Mouse (Mus musculus) heart, embryonic 12.5 days (tissue): Measurements from ENCODE around the gene Mbnl2. TPM values are rescaled to one million over a fixed set of nuclear protein-coding genes. Genes with fewer than 3 reads are reported as not detected.

Source experiments
- ATAC-seq: fragments of 200-750 bp; cut with Nextera tagmentation; 2 replicates; pipeline ENCODE4 v1.8.0; 2017; ENCODE audit warnings: moderate TSS enrichment, moderate library complexity; ENCODE audit not compliant: insufficient number of reproducible peaks, low FRiP score
- H3K27ac ChIP-seq: fragments of 300-500 bp; sonication (generic); 2 replicates; pipeline ENCODE4 v1.5.1; 2016; ENCODE audit warnings: mild to moderate bottlenecking, moderate library complexity; ENCODE audit not compliant: poor library complexity, severe bottlenecking
- H3K27me3 ChIP-seq: fragments of 300-500 bp; sonication (generic); replicated peaks from 2 replicates; pipeline ENCODE4 v1.6.1; 2016; ENCODE audit warnings: mild to moderate bottlenecking, moderate library complexity
- H3K36me3 ChIP-seq: fragments of 300-500 bp; sonication (generic); 2 replicates; pipeline ENCODE4 v1.6.1; 2016; ENCODE audit warnings: mild to moderate bottlenecking, moderate library complexity
- H3K4me1 ChIP-seq: fragments of 300-500 bp; sonication (generic); replicated peaks from 2 replicates; pipeline ENCODE4 v1.6.1; 2016; ENCODE audit warnings: mild to moderate bottlenecking
- H3K4me2 ChIP-seq: fragments of 300-500 bp; sonication (generic); 2 replicates; pipeline ENCODE4 v1.6.1; 2016; ENCODE audit warnings: mild to moderate bottlenecking, moderate library complexity
- H3K4me3 ChIP-seq: fragments of 300-500 bp; sonication (generic); 2 replicates; pipeline ENCODE4 v1.5.1; 2016; ENCODE audit warnings: mild to moderate bottlenecking
- H3K9ac ChIP-seq: fragments of 300-500 bp; sonication (generic); 2 replicates; pipeline ENCODE4 v1.6.1; 2016; ENCODE audit warnings: mild to moderate bottlenecking, moderate library complexity
- H3K9me3 ChIP-seq: fragments of 300-500 bp; sonication (generic); replicated peaks from 2 replicates; pipeline ENCODE4 v1.6.1; 2016; ENCODE audit warnings: mild to moderate bottlenecking, moderate library complexity
- WGBS: fragments of 180-500 bp; shearing (Covaris S2); methylation state at CpG from one replicate; pipeline ENCODE4 v1.1.7; 2016; 5-methylcytosine and 5-hydroxymethylcytosine counted together
- polyA plus RNA-seq: library from polyadenylated mRNA; unstranded; fragments of >200 nt; fragmentation: Nextera tagmentation; extraction: Ambion mirVana; gene quantifications from 2 replicates; pipeline ENCODE4 v1.2.1, GENCODE M21; 2016

Gene Mbnl2
- polyA plus RNA-seq, 1 experiment from 2014 or later: 108 TPM

DNA sequence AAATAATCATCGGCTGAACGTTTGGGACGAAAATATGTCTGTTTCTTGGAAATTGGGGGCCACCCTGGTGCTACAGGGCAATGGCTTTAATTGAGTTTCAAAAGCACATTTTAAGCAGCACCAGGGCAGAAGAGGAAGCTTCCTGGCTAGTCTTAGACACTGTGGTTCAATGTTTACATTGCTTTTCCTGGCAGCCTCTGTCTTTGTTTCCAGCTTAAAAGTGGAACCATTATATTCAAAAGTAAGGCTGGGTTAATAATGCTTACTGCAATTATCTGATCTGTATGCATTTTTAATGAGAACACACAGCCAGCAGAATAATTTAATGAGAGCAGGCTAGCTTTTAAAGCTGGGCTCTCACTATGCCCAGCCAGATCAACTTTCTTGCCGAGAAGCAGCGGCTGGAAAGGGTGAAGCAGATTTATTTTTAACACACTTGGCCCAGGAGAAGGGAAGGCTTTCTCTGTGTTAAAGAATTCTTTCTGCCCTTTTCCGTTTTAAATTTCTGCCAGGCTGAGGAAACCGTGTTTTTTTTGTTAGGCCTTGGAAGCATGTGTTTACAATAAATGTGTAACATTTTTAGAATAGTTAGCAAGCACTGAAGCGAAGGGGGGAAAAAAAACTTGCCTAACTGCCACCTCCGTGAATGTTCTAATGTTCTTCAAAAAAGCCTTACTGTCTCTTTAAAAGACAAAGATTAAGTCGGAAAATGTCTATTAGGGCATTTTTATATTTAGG, 1.0 kb downstream of the Mbnl2 start:
- no peaks in the 10 kb centered on the region for H3K36me3 ChIP-seq
- peaks cover 52% of the 10 kb centered on the region for H3K4me1 ChIP-seq
- H3K4me3 ChIP-seq: peak overlapping the region; percentile 81
- no peak for ATAC-seq
- WGBS: 9% methylated on average over 10 of the region's 10 CpGs
- H3K4me2 ChIP-seq: peak overlapping the region; percentile 99
- H3K9me3 ChIP-seq: no peaks in the 10 kb centered on the region
- no peaks in the 10 kb centered on the region for H3K27me3 ChIP-seq
- H3K27ac ChIP-seq: peak overlapping the region; percentile 99
- peak overlapping the region; percentile 93 for H3K9ac ChIP-seq

DNA sequence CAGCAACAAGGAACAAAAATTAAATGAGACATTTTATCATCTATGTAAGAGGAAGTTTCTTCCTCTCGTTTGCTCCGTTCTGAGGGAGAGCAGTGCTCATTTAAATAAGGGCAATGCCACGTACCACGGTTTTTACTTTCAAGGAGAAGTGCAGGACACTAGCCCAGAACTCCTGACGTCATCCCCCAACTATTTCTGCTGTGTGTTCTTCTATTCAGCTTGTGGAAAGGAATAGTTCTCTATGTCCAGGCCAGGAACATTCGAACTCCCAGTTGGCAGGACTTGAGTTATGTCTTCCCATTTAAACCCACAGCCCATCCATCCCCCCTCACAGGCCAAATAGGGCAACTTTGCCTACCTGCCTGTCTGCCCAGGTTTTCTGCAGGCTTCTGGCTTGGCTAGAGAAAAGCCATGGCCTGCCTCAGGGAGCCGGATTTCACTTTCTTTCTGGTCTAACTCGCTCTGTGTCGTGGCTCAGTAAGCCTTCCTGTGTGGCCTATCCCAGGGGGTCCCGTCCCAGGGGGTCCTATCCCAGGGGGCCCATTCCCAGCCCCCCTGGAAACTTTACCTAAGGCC, 1.7 kb downstream of the Mbnl2 start:
- 8% methylated on average over 10 of the region's 10 CpGs for WGBS
- Histone ChIP-seq H3K4me1 (peaks cover 54% of the 10 kb centered on the region), H3K9me3 (no peaks in the 10 kb centered on the region)

DNA sequence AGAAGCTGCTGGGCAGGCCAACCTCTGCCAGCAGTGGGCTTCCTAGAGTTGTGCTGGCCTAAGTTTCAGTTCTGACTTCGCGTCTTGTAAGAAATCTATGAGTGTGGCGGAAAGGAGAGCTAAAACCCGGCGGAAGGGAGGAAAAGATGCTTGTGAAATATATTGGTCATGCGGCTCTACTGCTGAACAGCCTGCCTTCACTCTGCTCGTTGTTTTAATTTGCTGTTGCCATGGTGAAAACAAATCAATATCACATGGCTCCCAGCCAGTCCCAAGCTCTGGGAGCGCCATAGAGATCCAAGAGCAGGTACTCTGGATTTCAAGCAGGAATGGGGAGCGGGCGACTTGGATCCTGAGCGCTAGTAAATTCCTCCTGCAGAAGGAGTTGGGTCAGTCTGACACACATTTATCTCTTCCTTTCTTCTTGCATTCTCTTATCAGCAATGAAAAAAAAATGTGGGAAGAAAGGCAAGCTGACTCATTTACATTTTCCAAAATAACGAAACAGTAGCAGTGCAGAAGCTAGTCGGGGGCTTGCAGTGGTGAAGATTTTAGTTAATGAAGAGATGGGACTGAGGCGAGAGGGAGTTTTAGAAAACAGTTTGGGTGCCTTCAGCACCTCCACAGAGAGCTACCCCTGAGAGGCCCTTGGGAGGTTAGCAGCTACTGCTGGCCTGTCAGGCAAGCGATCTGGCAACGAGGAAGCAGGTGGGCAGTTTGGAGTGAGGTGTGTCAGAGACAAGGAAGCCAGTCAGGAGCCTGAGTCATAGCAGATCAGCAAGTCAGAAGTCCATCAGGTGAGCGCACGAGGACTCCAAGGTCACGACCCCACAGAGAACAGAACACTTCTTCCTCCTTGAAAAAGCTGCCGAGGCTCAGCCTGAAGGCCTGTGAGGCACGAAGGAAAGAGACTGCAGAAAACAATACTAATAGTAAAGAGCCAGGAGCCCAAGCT, 3.1 kb downstream of the Mbnl2 start:
- 16% methylated on average over 21 of the region's 21 CpGs for WGBS
- Histone ChIP-seq H3K27me3 (no peaks in the 10 kb centered on the region), H3K4me1 (peaks cover 60% of the 10 kb centered on the region), H3K9ac (peak overlapping the region; percentile 93), H3K36me3 (0 out of 2 replicates have a peak, but pooled peaks cover under 1% of the 10 kb centered on the region), H3K9me3 (no peaks in the 10 kb centered on the region), H3K4me3 (peak overlapping the region; percentile 81), H3K27ac (peak overlapping the region; percentile 99), H3K4me2 (peak overlapping the region; percentile 99)
- ATAC-seq: no peak

More for the DNA sequence above, 1.7 kb downstream of the Mbnl2 start:
- Histone ChIP-seq H3K9ac (peak overlapping the region; percentile 93), H3K36me3 (no peaks in the 10 kb centered on the region), H3K27me3 (no peaks in the 10 kb centered on the region), H3K27ac (peak overlapping the region; percentile 99), H3K4me3 (peak overlapping the region; percentile 81), H3K4me2 (peak overlapping the region; percentile 99)
- ATAC-seq: 0 out of 2 replicates have a peak, but pooled peaks have one; percentile 20

DNA sequence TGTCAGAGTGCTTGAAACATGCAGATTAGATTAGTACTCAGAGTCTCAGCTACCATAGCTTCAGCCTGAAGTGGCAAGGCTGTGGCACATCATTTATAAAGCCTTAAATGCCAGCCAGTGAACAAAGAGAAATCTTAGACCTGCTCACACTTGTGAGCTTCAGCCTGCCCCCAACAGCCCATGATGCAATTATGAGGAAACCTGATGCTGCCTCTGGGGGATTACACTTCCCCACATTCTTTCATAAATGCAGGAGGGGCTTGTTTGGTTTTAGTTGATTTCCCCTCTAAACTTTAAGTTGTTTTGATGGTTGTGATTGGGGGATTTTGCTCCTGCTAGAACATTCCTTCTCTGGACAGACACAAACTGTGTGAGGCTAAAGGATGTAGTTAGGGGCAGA, 4.7 kb downstream of the Mbnl2 start:
- Histone ChIP-seq H3K4me1 (peaks cover 69% of the 10 kb centered on the region), H3K36me3 (0 out of 2 replicates have a peak, but pooled peaks cover 7% of the 10 kb centered on the region), H3K4me2 (no peak overlapping the region; the same call in 1 of the 2 replicates), H3K9me3 (no peaks in the 10 kb centered on the region), H3K9ac (peak overlapping the region; percentile 50; the same call in 1 of the 2 replicates), H3K27ac (peak overlapping the region; percentile 32), H3K27me3 (no peaks in the 10 kb centered on the region), H3K4me3 (no peak overlapping the region)
- no peak for ATAC-seq

DNA sequence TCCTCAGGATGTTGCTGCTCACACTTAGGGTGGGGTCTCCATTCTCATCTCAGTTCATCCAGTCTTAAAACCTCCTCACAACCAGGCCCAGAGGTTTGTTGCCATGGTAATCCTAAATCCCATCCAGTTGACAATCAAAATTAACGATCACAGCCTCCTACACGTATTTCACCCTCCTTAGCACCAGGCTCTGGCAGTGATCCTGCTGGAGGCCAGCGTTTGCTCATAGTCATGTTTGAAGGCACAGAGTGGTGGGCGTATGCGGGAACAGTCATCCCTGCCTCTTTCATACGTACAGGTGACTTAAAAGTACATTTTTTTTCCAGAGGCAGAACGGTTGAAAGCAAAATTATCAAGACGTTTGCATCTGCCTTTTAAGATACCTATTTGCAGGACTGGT, 8.3 kb downstream of the Mbnl2 start:
- no peak overlapping the region for H3K27ac ChIP-seq
- WGBS: 79% methylated on average over 8 of the region's 8 CpGs
- no peak for ATAC-seq

DNA sequence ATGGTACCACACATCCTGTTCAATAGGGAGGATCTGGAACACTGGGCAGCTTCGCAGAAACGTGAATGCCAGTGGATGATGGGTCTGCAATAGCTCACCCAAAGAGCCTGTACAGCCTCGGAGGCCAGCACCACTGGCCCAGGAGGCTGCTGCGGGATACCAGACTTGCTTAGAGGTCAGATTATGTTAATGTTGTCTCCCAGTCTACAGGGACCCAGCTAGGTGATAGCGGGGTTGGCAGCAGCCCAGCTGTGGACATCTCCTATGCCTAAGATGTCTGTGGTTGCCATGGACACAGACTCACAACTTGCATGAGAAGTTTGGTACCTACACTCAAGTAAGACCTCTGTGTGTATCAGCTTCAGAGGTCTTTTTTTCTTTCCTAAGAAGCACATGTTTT, 9.0 kb downstream of the Mbnl2 start:
- ATAC-seq: no peak
- no peaks in the 10 kb centered on the region for H3K27me3 ChIP-seq
- H3K27ac ChIP-seq: no peak overlapping the region
- H3K9ac ChIP-seq: no peak overlapping the region
- peaks cover 90% of the 10 kb centered on the region for H3K4me1 ChIP-seq
- 68% methylated on average over 5 of the region's 5 CpGs for WGBS
- no peak overlapping the region for H3K4me3 ChIP-seq
- H3K9me3 ChIP-seq: no peaks in the 10 kb centered on the region
- no peak overlapping the region for H3K4me2 ChIP-seq
- H3K36me3 ChIP-seq: peaks cover 7% of the 10 kb centered on the region; the same call in 1 of the 2 replicates

More for the DNA sequence above, 8.3 kb downstream of the Mbnl2 start:
- peaks cover 90% of the 10 kb centered on the region for H3K4me1 ChIP-seq
- peaks cover 7% of the 10 kb centered on the region; the same call in 1 of the 2 replicates for H3K36me3 ChIP-seq
- no peaks in the 10 kb centered on the region for H3K9me3 ChIP-seq
- no peak overlapping the region for H3K4me2 ChIP-seq
- no peaks in the 10 kb centered on the region for H3K27me3 ChIP-seq
- no peak overlapping the region for H3K4me3 ChIP-seq
- no peak overlapping the region for H3K9ac ChIP-seq

DNA sequence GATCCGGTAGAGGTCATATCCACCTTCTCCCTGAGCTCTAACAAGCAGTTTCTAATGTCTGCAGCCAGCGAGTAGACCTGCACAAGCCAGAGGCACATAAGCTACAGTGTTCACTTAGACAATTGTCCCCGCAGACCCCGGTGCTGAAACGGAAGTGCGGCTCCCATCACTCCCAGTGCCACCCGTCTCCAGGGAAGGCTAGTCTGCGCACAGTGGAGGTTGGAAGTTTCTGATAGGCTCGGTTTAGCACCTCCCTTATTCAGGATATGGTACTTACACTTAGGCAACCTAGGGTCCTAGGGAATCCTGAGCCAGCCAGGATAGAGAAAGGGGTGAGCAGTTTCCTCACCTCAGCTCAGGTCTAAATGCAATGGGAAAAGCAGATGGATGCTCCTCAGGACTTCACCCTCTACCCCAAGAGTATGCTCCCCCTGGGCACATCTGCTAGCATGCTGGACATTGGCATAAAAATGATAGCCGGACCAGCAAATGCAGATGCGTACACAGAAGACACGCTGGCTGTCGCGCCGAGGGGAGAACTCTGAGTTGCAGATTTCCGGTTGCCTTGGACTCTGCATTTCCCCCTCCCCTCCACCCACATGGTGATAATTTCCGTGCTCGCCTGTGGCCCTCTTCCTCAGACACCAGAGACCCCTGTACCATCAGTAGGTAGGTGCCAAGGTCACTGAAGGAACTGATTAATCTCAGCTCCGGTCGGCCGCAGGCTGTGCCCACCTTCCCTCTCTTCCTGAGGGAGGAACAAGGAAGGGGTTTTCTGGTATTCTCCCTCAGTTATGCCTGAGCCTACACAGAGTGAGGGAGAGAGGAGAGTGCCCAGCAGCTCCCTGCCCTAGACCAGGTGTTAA, 11.9 kb downstream of the Mbnl2 start:
- Histone ChIP-seq H3K36me3 (peaks cover 20% of the 10 kb centered on the region), H3K27ac (peak overlapping the region; percentile 90), H3K9ac (peak overlapping the region; percentile 29; the same call in 1 of the 2 replicates), H3K9me3 (no peaks in the 10 kb centered on the region), H3K4me2 (peak overlapping the region; percentile 23; the same call in 1 of the 2 replicates), H3K27me3 (no peaks in the 10 kb centered on the region), H3K4me3 (no peak overlapping the region), H3K4me1 (peaks cover 92% of the 10 kb centered on the region)
- peak; percentile 4; the same call in 1 of the 2 replicates for ATAC-seq
- WGBS: 29% methylated on average over 21 of the region's 21 CpGs

DNA sequence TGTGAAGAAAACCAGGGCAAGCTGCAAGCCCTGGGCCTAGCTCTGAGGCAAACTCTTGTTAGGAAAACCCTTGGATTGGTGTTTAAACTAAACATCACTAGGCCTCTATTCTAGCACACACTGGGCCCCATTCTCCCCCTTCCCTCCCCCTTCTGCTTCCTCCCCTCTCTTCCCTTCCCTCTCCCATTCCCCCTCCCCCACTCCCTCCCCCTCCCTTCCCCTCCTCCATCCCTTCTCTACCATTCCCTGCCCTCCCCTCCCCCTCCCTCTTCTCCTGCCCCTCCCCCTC, 12.5 kb downstream of the Mbnl2 start:
- H3K27me3 ChIP-seq: no peaks in the 10 kb centered on the region
- peaks cover 20% of the 10 kb centered on the region for H3K36me3 ChIP-seq
- peak overlapping the region; percentile 90 for H3K27ac ChIP-seq
- H3K4me3 ChIP-seq: no peak overlapping the region
- H3K9ac ChIP-seq: 0 out of 2 replicates have a peak overlapping the region, but pooled peaks have one; percentile 29
- H3K4me2 ChIP-seq: no peak overlapping the region
- no peaks in the 10 kb centered on the region for H3K9me3 ChIP-seq
- no peak for ATAC-seq
- peaks cover 93% of the 10 kb centered on the region for H3K4me1 ChIP-seq

DNA sequence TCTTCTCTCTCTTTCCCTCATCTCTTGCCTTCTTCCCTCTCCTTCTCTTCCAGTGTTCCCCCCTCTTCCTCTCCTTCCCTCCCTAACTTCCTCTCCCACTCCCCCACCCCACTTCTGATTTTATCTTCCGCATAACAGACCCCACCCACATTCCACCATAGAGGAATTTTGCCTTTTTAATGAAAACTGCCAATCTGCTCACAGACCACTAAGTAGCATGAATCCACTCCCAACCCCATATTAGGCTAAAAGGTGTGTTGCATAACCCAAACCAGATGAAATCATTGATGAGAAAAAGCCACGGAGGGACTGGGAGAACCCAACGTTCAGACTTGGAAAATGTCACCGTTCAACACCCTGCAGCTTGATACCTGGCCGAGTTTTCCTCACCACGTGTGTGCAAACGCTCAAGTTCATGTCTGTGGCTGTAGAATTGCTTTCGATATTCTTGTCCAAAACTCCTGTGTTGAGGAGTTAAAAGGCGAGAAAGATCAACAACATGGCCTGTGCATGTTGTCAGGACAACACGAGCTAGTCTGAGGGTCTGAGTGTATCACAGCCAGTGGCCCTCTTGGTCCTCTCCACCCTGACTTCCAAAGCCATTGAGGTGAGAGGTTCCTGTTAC, 13.0 kb downstream of the Mbnl2 start:
- no peak overlapping the region for H3K4me3 ChIP-seq
- no peaks in the 10 kb centered on the region for H3K27me3 ChIP-seq
- peak overlapping the region; percentile 90 for H3K27ac ChIP-seq
- H3K9me3 ChIP-seq: no peaks in the 10 kb centered on the region
- H3K4me2 ChIP-seq: no peak overlapping the region
- peaks cover 20% of the 10 kb centered on the region for H3K36me3 ChIP-seq
- peaks cover 94% of the 10 kb centered on the region for H3K4me1 ChIP-seq
- 65% methylated on average over 10 of the region's 10 CpGs for WGBS
- ATAC-seq: peak; percentile 26
- peak overlapping the region; percentile 57; the same call in 1 of the 2 replicates for H3K9ac ChIP-seq

DNA sequence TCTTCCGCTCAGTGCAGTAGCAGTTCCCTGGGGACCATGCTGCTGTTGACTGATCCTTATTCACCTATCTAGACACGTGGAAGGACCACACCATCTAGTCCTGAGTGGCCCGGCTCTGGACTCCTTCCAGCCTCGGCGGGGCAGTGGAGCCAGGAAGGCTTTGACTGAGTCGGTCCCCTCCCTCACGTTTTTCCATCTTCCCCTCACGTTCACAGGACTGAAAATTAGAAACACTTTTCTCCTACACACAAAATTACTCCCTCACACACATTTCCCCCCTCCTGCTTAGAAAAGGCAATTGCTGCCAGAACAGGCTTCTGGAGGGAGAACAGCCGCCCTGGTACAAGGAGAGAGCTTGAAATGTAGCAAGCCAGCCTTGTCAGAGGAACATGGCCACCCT, 13.6 kb downstream of the Mbnl2 start:
- Histone ChIP-seq H3K9ac (peak overlapping the region; percentile 57; the same call in 1 of the 2 replicates), H3K36me3 (peaks cover 17% of the 10 kb centered on the region), H3K27me3 (no peaks in the 10 kb centered on the region), H3K9me3 (no peaks in the 10 kb centered on the region), H3K4me3 (no peak overlapping the region), H3K4me1 (peaks cover 94% of the 10 kb centered on the region), H3K4me2 (peak overlapping the region; percentile 38; the same call in 1 of the 2 replicates), H3K27ac (peak overlapping the region; percentile 90)
- ATAC-seq: peak; percentile 67
- WGBS: 20% methylated on average over 9 of the region's 9 CpGs
